Mouse (Mus musculus): ENCODE measurements around the gene Rnf26. TPM values are rescaled to one million over a fixed set of nuclear protein-coding genes. Genes with fewer than 3 reads are reported as not detected.

Rnf26 gene
- total RNA-seq, 1 experiment, result 19.9 TPM

GRCm38 (mm10) chr9:44069252-44069651, 44.1 kb downstream of the Rnf26 start:
- Histone ChIP-seq H3K27ac (ENCODE audit: insufficient read depth, low read depth, low read length, poor library complexity, severe bottlenecking) (no peak overlapping the region), H3K4me1 (ENCODE audit: control insufficient read depth in 2 of 2, insufficient read depth in 2 of 2, low read length in 2 of 2, poor library complexity in 1 of 2) (peaks cover 0 to 15% of the 10 kb centered on the region in 2 experiments; a peak in 1 of 4 replicates), H3K9ac (ENCODE audit: insufficient read depth, low read depth, low read length, poor library complexity, severe bottlenecking) (no peak overlapping the region), H3K4me3 (ENCODE audit: insufficient read depth in 1 of 2, low read depth in 1 of 2, low read length in 2 of 2, poor library complexity in 1 of 2, severe bottlenecking in 1 of 2) (no peak overlapping the region), H3K36me3 (ENCODE audit: control insufficient read depth, insufficient read depth, low read length, poor library complexity, severe bottlenecking) (no peaks in the 10 kb centered on the region), H3K9me3 (ENCODE audit: control insufficient read depth, insufficient read depth, low read depth, low read length) (no peaks in the 10 kb centered on the region)
- TF ChIP-seq HCFC1 (IDR thresholded peaks at IDR 0.05; ENCODE audit: borderline replicate concordance, insufficient read depth, low read length), result no peak
- DNase-seq (ENCODE audit: low read depth, low spot score), result no peak
- in situ Hi-C loops (cut with MboI; ENCODE audit: low sequenced_read_pairs in 2 of 2, unreplicated experiment in 2 of 2), result no loop called here

- no peak for DNase-seq (ENCODE audit: low read depth, low spot score)
- peaks cover 0 to 15% of the 10 kb centered on the region in 2 experiments; a peak in 1 of 4 replicates for H3K4me1 ChIP-seq (ENCODE audit: control insufficient read depth in 2 of 2, insufficient read depth in 2 of 2, low read length in 2 of 2, poor library complexity in 1 of 2)
- H3K36me3 ChIP-seq (ENCODE audit: control insufficient read depth, insufficient read depth, low read length, poor library complexity, severe bottlenecking), result no peaks in the 10 kb centered on the region
- H3K9ac ChIP-seq (ENCODE audit: insufficient read depth, low read depth, low read length, poor library complexity, severe bottlenecking), result no peak overlapping the region
- H3K9me3 ChIP-seq (ENCODE audit: control insufficient read depth, insufficient read depth, low read depth, low read length), result no peaks in the 10 kb centered on the region
- in situ Hi-C loops (cut with MboI; ENCODE audit: low sequenced_read_pairs in 2 of 2, unreplicated experiment in 2 of 2), result no loop called here
- no peak overlapping the region for H3K4me3 ChIP-seq (ENCODE audit: insufficient read depth in 1 of 2, low read depth in 1 of 2, low read length in 2 of 2, poor library complexity in 1 of 2, severe bottlenecking in 1 of 2)
- no peak overlapping the region for H3K27ac ChIP-seq (ENCODE audit: insufficient read depth, low read depth, low read length, poor library complexity, severe bottlenecking)
- TF ChIP-seq CHD2 (IDR thresholded peaks at IDR 0.05; ENCODE audit: low read depth, low read length), result no peak
- no peak for TF ChIP-seq HCFC1 (IDR thresholded peaks at IDR 0.05; ENCODE audit: borderline replicate concordance, insufficient read depth, low read length)
- no peak for TF ChIP-seq ZNF384 (IDR thresholded peaks at IDR 0.05; ENCODE audit: low read depth, low read length)
- no peak for TF ChIP-seq MAFK (IDR thresholded peaks at IDR 0.05; ENCODE audit: insufficient read depth, low read depth, low read length)
- no peak for TF ChIP-seq ZC3H11A (IDR thresholded peaks at IDR 0.05; ENCODE audit: borderline replicate concordance, low read depth, low read length)
Measured at GRCm38 (mm10) chr9:44067960-44068330, 45.4 kb downstream of the Rnf26 start.

GRCm38 (mm10) chr9:44067241-44067959, 45.9 kb downstream of the Rnf26 start:
- no peaks in the 10 kb centered on the region for H3K9me3 ChIP-seq (ENCODE audit: control insufficient read depth, insufficient read depth, low read depth, low read length)
- no peak for TF ChIP-seq ZC3H11A (IDR thresholded peaks at IDR 0.05; ENCODE audit: borderline replicate concordance, low read depth, low read length)
- TF ChIP-seq CHD2 (IDR thresholded peaks at IDR 0.05; ENCODE audit: low read depth, low read length), result no peak
- no peak for TF ChIP-seq HCFC1 (IDR thresholded peaks at IDR 0.05; ENCODE audit: borderline replicate concordance, insufficient read depth, low read length)
- no peak for TF ChIP-seq MAFK (IDR thresholded peaks at IDR 0.05; ENCODE audit: insufficient read depth, low read depth, low read length)
- no peak for TF ChIP-seq ZNF384 (IDR thresholded peaks at IDR 0.05; ENCODE audit: low read depth, low read length)
- H3K9ac ChIP-seq (ENCODE audit: insufficient read depth, low read depth, low read length, poor library complexity, severe bottlenecking), result peak overlapping the region; percentile 81
- peak overlapping the region; percentile 61 to 83 for H3K4me3 ChIP-seq (ENCODE audit: insufficient read depth in 1 of 2, low read depth in 1 of 2, low read length in 2 of 2, poor library complexity in 1 of 2, severe bottlenecking in 1 of 2)
- no peak for DNase-seq (ENCODE audit: low read depth, low spot score)
- in situ Hi-C loops (cut with MboI; ENCODE audit: low sequenced_read_pairs in 2 of 2, unreplicated experiment in 2 of 2), result no loop called here
- no peak overlapping the region for H3K27ac ChIP-seq (ENCODE audit: insufficient read depth, low read depth, low read length, poor library complexity, severe bottlenecking)
- peaks cover 0 to 15% of the 10 kb centered on the region in 2 experiments; a peak in 1 of 4 replicates for H3K4me1 ChIP-seq (ENCODE audit: control insufficient read depth in 2 of 2, insufficient read depth in 2 of 2, low read length in 2 of 2, poor library complexity in 1 of 2)
- no peaks in the 10 kb centered on the region for H3K36me3 ChIP-seq (ENCODE audit: control insufficient read depth, insufficient read depth, low read length, poor library complexity, severe bottlenecking)

GRCm38 (mm10) chr9:44066785-44067225, 46.5 kb downstream of the Rnf26 start, which contains the start of gene Usp2:
Gene Usp2 (plus strand): TSS chr9:44067021.
- Histone ChIP-seq H3K9ac (ENCODE audit: insufficient read depth, low read depth, low read length, poor library complexity, severe bottlenecking) (peak within 1 kb of the TSS; percentile 81), H3K9me3 (ENCODE audit: control insufficient read depth, insufficient read depth, low read depth, low read length) (no peaks in the 10 kb centered on the region), H3K4me3 (ENCODE audit: insufficient read depth in 1 of 2, low read depth in 1 of 2, low read length in 2 of 2, poor library complexity in 1 of 2, severe bottlenecking in 1 of 2) (peak within 1 kb of the TSS; percentile 61 to 83), H3K27ac (ENCODE audit: insufficient read depth, low read depth, low read length, poor library complexity, severe bottlenecking) (no peak within 1 kb of the TSS), H3K36me3 (ENCODE audit: control insufficient read depth, insufficient read depth, low read length, poor library complexity, severe bottlenecking) (no peaks in the 10 kb centered on the region), H3K4me1 (ENCODE audit: control insufficient read depth in 2 of 2, insufficient read depth in 2 of 2, low read length in 2 of 2, poor library complexity in 1 of 2) (peaks cover 0 to 13% of the 10 kb centered on the region in 2 experiments; a peak in 1 of 4 replicates)
- DNase-seq (ENCODE audit: low read depth, low spot score), result peak; percentile 98
- TF ChIP-seq MAFK (IDR thresholded peaks at IDR 0.05; ENCODE audit: insufficient read depth, low read depth, low read length) (no peak), HCFC1 (IDR thresholded peaks at IDR 0.05; ENCODE audit: borderline replicate concordance, insufficient read depth, low read length) (peak; percentile 63; the same call in 1 of the 2 replicates), ZNF384 (IDR thresholded peaks at IDR 0.05; ENCODE audit: low read depth, low read length) (no peak)
- in situ Hi-C loops (cut with MboI; ENCODE audit: low sequenced_read_pairs in 2 of 2, unreplicated experiment in 2 of 2), result no loop called here
